Mouse (Mus musculus): ENCODE measurements around the gene Ssx2ip. TPM values are rescaled to one million over a fixed set of nuclear protein-coding genes. Genes with fewer than 3 reads are reported as not detected.

Ssx2ip gene
- polyA plus RNA-seq, 1 experiment from 2014 or later: 35.8 TPM

DNA sequence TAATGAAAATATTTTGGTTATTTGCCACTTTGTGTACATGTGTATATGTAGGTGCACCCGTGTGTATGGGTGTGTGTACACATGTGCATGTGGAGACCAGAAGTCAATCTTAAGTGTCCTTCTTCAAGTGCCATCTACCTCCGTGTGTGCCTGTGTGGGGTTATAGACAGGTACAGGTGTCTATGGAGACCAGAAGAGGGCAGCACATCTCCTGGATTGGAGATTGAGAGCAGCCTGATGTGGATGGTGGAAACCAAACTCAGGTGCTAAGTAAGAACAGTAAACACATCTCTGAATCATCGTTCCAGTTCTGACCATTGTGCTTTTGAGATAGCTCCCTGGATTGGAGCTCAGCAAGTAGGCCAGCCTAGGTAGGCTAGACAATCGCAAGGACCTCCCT is 82.0 kb downstream of the Ssx2ip start:
- DNase-seq (ENCODE audit: low spot score): no peak
- no peak overlapping the region for H3K4me3 ChIP-seq
- no peaks in the 10 kb centered on the region for H3K4me1 ChIP-seq
- no peak overlapping the region for H3K27ac ChIP-seq
- no peaks in the 10 kb centered on the region for H3K9me3 ChIP-seq
- WGBS: 79% methylated on average over 4 of the region's 4 CpGs
- H3K27me3 ChIP-seq (ENCODE audit: insufficient read depth, poor library complexity, severe bottlenecking): no peaks in the 10 kb centered on the region
- peaks cover 5% of the 10 kb centered on the region; the same call in 1 of the 2 replicates for H3K36me3 ChIP-seq

Small RNA genes within 50 kb of the gene (microRNA-seq; reads per million reads assigned to microRNA genes)
- gene Gm22901: not detected

Other genes with a start within 250 kb of the Ssx2ip start
- 27.0 and 50.0 TPM in 2 replicates for gene Lpar3, start 183.7 kb upstream of the Ssx2ip start, polyA plus RNA-seq (2016; fragmentation: Nextera tagmentation; extraction: Ambion mirVana)
- gene Ctbs, start 45.2 kb downstream of the Ssx2ip start, polyA plus RNA-seq (2016; fragmentation: Nextera tagmentation; extraction: Ambion mirVana): 9.9 and 11.4 TPM in 2 replicates
- 5.0 and 5.4 TPM in 2 replicates for gene Spata1, start 95.1 kb downstream of the Ssx2ip start, polyA plus RNA-seq (2016; fragmentation: Nextera tagmentation; extraction: Ambion mirVana)
- gene Gng5, start 95.2 kb downstream of the Ssx2ip start, polyA plus RNA-seq (2016; fragmentation: Nextera tagmentation; extraction: Ambion mirVana): 1,312 and 1,459 TPM in 2 replicates
- 45.0 and 57.3 TPM in 2 replicates for gene Rpf1, start 116.8 kb downstream of the Ssx2ip start, polyA plus RNA-seq (2016; fragmentation: Nextera tagmentation; extraction: Ambion mirVana)
- not detected in 2 replicates for gene Uox, start 165.8 kb downstream of the Ssx2ip start, polyA plus RNA-seq (2016; fragmentation: Nextera tagmentation; extraction: Ambion mirVana)
- 0.05 TPM in 1 of 2 replicates, not detected in the other for gene Dnase2b, start 211.0 kb downstream of the Ssx2ip start, polyA plus RNA-seq (2016; fragmentation: Nextera tagmentation; extraction: Ambion mirVana)
- 0.11 TPM in 1 of 2 replicates, not detected in the other for gene 4930503B20Rik, start 246.7 kb downstream of the Ssx2ip start, polyA plus RNA-seq (2016; fragmentation: Nextera tagmentation; extraction: Ambion mirVana)